Mouse (Mus musculus): ENCODE data around the gene Eml4.

GRCm38 (mm10) chr17:83307641-83308296 lies 43.0 kb upstream of the Eml4 start:
- TF ChIP-seq POLR2A (IDR thresholded peaks at IDR 0.05; ENCODE audit: control insufficient read depth, low read depth, low read length): no peak
- TF ChIP-seq CTCF (IDR thresholded peaks at IDR 0.05; ENCODE audit: control insufficient read depth, insufficient read depth, insufficient replicate concordance, low read depth, low read length): no peak

Data from testis, adult 2 months (tissue).